Mouse (Mus musculus) kidney, adult 2 months (tissue): ENCODE results near the gene Acot6.

Experiments used
- CTCF ChIP-seq: fragments of 200-500 bp; conservative IDR thresholded peaks from 2 replicates; pipeline ENCODE4 v1.5.1; 2011; ENCODE audit warnings: low read depth, mild to moderate bottlenecking, control low read depth, low read length, moderate library complexity, mixed read lengths; ENCODE audit not compliant: insufficient read depth, insufficient read length
- POLR2A ChIP-seq: fragments of 200-500 bp; IDR thresholded peaks from one replicate; pipeline ENCODE4 v1.6.1; 2011; ENCODE audit warnings: low read depth, low read length, control low read depth

DNA sequence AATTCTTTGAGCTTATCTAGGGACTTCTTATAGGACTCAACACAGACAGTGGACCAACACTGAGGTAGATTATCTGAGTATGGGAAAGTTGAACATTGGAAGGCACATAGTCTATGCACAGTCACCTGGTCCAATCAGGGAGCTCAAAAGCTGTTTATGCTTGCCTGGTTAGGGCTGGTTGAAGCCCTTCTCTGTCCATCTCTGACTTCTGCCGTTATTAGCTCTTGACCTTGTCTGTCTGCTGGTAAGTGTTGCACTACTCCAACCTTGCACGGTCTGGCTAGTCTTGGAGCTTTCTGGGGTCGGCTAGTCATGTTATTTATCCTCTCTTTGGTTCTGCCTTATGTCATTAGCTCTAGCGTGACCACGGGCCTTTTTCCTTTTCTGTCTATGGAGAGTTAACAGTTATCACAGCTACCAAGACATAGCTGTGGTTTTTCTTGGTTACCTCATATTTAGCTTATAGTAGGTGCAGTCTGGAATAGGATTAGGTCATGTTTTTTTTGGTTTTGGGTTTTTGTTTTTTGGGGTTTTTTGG is 48.4 kb upstream of the Acot6 start, which contains the start of gene Acot3:
- TF ChIP-seq POLR2A, result no peak
- no peak for TF ChIP-seq CTCF
